Comparison of ENCODE assay signal across 12 mouse cellular contexts in genomic region chr16:9285921-9286320, GRCm38 (mm10).
"Had no signal": no experiment of that assay in that cellular context is flagged by ENCODE, and none has a peak within 500 bp of the region (broad histone marks: within the 10 kb centered on the region; RNA-seq: fewer than 3 reads in every experiment).

No protein-coding gene starts in this region.

- DNase-seq: left cerebral cortex, postnatal 4 days; liver; liver, embryonic 13.5 days; liver, postnatal 0 days; lung, adult 18-20 months; lung, adult 2 months; lung, embryonic 14.5 days; lung, postnatal 10 days; lung, postnatal 14 days; lung, postnatal 36 days; lung, postnatal 4 days; midbrain, embryonic 14.5 days had no signal
